Mouse (Mus musculus): ENCODE measurements around the gene Htr2a. TPM values are rescaled to one million over a fixed set of nuclear protein-coding genes. Genes with fewer than 3 reads are reported as not detected.

The Htr2a gene
- total RNA-seq (2022), result under 1 TPM; 0.34 to 0.81 (median 0.52) TPM

DNA sequence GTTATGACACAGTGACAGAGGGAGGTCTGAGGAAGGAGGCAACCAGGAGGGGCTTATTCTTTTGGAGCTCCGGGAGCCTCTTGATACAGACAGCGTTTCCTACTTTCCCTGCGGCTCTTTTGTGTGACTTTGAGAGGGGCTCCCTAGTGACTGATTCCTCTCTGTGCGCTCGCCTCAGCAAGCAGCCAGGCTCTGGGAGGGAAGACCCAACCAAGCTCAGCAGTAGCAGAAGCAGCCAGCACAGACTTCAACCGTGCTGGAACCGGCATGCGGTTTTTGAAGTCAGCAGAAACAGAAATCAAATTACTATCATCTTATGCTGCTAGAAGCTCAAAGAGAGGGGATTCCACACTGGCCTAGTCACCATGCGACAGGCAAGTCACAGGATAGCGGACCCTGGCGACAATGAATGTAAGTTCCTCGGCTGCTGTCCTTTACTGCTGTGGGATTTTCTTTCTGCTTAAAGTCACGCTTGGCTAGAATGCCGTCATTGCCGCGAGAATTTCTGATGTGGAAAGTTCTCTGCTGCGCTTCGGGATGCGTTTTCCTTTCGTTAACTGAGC lies at the start of gene Htr2a:
Gene Htr2a (plus strand): TSS at position 22 of the 563 bp plus-strand sequence.
- DNase-seq (ENCODE audit: low spot score), result no peak

DNA sequence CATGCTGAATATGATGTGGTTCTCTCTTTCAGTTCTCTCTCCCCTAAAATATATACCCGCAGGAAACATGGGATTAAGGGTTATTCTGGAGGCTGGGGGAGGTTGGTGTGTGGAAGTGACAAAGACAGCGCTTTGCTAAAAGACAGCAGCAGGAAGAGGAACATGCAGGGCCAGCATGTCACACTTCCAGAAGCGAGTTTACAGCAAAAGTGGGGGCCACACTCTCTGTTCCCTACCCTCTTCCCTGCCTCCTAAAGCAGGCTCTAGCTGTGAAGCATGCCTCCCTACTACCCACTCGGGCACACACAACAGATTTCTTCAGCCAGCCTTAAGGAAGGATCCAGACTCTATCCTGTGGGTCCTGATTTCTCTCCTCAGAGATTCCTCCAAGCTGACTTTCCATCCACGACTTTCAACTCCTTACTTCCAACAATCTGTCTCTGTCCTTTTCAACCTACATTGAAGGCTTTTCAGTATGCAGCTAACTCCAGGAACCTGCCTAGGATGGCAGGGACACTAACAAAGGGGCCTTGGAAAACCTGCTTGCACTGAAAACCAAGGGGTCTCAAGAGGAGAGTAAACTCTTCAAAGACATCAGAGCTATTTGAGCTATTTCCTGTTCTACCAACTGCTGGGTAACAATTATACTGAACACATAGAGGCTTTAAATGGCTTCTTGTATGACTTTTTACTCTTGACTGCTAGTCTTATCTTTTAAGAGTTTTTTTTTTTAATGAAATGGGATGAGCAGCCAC lies 39.1 kb upstream of the Htr2a start:
- no peak for DNase-seq (ENCODE audit: low spot score)

GRCm38 (mm10) chr14:74602543-74602942 lies 38.1 kb upstream of the Htr2a start:
- peak; percentile 42 for DNase-seq (ENCODE audit: low spot score)

- no peak for DNase-seq (ENCODE audit: low spot score)
These were observed 37.4 kb upstream of the Htr2a start for GRCm38 (mm10) chr14:74603131-74603766.

DNA sequence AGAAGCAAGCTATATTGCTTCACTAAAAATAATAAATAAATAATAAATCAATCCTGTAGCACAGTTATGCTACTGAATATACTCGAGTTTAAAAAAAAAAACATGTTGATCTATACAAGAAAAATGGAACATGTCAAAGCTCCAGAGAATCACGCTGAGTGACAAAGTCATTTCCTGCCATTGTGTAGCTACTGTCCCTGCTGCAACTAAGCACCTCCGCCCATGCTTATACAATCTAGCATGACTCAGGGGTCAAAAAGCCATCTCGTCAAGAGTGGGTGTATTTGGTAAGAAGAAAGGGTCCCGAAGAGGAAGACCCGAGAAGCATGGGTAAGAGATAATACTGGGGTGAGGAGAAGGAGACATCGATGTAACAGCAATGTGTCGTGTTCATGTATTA lies 29.3 kb upstream of the Htr2a start:
- peak; percentile 1 for DNase-seq (ENCODE audit: low spot score)

- DNase-seq (ENCODE audit: low spot score), result no peak
These were observed 21.8 kb upstream of the Htr2a start for GRCm38 (mm10) chr14:74618858-74619257.

DNA sequence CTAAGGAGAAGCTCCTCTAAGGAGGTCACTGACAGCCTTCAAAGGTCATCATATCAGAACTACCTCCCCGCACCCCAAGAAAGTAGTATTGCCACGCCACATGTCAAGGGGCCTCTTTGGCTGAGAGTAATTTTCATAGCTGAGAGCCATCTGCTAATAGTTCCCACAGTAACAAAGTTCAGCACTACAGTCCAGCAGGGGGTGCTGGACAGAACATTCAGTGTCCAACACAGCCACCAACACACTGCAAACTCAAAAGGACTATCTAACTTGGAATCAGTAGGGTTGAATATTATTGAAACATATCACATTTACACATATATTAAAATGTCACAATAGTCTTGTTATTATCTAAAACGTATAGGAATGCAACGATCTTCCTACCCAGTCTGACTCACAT lies 2.6 kb upstream of the Htr2a start:
- DNase-seq (ENCODE audit: low spot score), result no peak

- no peak for DNase-seq (ENCODE audit: low spot score)
These were observed 1.1 kb downstream of the Htr2a start for GRCm38 (mm10) chr14:74641668-74642230.

GRCm38 (mm10) chr14:74643296-74643695 lies 2.7 kb downstream of the Htr2a start:
- peak; percentile 80 for DNase-seq (ENCODE audit: low spot score)

DNA sequence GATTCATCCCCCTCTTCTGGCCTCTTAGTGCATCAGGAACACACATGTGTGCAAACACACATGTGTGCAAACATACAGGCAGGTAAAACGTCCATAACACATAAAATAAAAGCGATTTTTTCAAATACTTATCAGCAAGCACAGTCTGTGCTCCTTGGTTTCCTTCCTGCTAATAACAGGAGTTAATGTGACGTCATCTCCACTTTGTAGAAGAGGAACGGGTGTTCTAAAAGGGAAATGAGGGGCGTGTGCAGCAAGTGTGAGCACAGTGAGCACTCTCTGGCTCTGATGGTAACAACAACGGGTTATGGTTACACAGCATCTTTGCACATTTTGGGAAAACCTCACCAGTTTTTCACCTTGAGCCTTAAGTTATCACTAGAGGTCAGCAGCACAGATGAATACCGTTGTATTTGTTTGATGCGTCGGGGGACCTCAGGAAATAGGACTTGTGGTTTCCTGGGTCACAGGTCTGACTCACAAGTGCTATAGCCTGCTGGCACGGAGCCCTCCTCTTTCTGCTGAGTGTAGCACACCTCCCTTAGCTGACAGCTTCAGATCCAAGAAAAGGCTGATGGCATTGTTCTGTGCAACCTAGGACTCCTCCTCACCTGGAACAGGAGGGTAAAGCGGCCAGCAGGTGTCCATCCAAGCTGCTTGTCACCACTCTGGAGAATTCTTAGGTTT lies 5.6 kb downstream of the Htr2a start:
- DNase-seq (ENCODE audit: low spot score), result peak; percentile 31

DNA sequence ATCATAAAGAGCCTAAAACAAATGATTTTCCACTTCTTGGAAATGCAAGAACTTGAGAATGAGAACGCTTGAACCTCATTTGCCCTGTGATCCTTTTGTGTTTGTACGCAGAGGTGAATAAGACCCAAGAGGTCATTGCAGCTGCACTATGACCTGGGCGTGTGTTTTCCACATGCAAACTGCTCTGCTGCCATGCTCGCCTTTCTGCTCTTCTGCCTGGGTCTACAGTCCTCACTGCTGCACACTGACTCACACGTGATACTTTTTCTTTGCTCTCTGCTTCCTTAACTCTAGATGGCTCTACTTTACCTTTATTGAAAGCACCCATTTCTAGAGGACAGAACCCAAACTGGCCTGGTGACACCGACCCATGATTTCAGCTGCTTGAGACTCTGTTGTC lies 9.4 kb downstream of the Htr2a start:
- DNase-seq (ENCODE audit: low spot score), result no peak

GRCm38 (mm10) chr14:74651678-74652077 lies 11.0 kb downstream of the Htr2a start:
- DNase-seq (ENCODE audit: low spot score), result no peak

DNA sequence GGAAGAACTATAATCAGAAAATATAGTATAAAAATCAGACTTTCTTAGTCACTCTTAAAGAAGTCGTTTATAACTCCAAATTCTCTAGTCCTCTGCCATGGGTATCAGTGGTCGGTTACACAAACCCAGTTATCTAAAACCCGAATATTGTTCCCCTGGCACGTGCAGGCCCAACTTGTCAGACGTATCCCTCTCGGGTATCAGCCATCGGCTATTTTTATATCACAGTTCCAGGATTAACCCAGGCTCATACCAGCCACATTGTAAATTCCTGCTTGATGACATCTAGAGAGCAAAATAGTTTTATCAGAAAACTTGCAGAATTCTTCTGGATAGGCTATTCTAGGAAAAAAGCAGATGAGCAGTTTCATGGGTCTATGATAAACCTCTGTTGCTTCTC lies 16.6 kb downstream of the Htr2a start:
- peak; percentile 35 for DNase-seq (ENCODE audit: low spot score)

DNA sequence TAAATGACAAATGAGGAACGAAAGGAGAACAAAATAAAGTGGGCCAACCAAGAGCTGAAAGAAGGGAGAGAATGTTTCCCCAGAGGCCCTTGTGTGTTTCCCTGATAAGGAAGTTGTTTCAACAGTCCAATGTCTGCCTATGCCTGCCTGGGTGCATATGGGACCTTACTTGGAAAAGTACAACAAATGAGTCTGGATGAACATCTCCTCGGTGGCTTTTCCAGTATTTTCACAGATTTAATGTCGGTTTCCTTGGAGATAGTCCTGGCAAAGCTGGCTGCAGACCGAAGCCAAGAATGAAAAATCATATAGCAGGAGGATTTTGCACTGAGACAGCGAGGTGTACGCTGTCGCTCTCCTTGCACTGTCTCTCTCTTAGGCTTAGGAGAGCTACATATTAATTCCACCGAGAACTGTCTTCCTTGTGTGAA lies 18.8 kb downstream of the Htr2a start:
- DNase-seq (ENCODE audit: low spot score), result no peak

- no peak for DNase-seq (ENCODE audit: low spot score)
These were observed 31.7 kb downstream of the Htr2a start for GRCm38 (mm10) chr14:74672137-74673019.

DNA sequence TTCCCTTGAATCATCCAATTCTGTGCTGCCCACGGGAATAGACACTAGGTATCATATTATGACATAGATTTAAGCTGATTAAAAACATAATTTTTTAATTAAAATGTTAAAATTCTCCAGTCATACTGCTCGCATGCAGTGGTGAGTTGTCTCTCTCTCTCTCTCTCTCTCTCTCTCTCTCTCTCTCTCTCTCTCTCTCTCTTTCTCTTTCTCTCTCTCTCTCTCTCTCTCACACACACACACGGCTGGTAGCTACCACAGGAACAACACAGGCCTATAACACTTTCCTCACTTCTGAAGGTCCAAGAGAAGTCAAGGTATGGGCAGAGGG lies 32.3 kb downstream of the Htr2a start:
- DNase-seq (ENCODE audit: low spot score), result no peak

DNA sequence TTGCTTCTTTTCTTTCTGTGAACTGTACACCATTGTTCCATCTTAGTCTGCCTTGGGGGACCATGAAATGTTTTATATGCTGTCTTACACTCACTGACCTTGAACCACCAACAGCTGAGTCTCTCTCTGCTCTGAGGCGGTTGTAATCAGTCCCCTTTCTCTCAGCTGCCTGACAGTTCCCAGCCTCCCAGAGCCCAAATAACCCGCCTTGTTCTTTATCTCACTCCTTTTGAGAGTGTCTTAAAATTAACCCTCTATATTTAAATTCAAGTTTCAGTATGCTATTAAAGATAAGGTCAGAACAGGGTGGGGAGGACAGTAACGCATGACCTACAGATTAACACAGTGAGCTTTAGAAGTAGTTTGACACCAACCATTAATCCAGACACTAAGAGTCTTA lies 32.9 kb downstream of the Htr2a start:
- no peak for DNase-seq (ENCODE audit: low spot score)

GRCm38 (mm10) chr14:74679841-74680240 lies 39.2 kb downstream of the Htr2a start:
- no peak for DNase-seq (ENCODE audit: low spot score)

DNA sequence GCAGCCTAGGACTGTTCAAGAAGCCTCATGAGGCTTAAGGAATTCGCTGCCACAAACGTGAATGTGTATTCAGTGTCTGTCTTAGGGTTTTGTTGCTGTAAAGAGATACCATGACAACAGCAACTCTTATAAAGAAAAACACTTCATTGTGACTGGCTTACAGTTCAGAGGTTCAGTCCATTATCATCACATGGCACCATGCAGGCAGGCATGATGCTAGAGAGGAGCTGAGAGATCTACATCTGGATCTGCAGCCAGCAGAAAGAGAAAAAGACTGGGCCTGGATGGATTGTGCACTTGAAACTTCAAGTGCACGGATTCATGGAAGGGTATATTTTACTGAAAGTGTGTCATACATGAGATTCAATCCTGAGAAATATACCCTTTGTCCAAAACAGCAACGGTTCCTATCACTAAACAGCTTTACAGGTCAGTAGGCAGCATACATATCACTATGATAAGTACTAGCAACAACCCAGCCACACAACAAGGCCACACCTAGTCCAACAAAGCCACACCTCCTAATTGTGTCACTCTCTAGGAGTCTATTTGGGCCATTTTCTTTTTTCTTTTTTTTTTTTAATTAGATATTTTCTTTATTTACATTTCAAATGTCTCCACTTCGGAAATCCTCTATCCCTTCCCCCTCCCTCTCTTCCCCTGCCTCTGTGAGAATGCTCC lies 43.8 kb downstream of the Htr2a start:
- no peak for DNase-seq (ENCODE audit: low spot score)

DNA sequence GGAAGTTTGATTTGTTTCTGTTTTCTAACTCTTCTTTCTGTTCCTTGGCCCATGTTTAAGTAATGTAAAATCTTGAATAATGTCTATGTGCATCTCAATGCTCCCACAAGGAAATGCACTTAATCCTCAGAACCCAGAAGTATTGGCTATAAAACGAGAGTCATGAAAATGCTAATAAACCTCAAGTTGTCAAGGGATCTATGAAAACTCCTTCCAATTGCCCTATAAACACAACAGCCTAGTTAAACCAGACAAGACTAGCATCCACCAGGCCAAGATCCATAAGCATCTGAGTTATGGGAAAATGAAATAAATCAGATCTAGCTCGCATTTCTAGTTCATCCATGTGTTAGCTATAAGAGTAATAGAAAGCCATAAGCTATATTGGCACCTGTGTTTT lies 51.3 kb downstream of the Htr2a start:
- no peak for DNase-seq (ENCODE audit: low spot score)

DNA sequence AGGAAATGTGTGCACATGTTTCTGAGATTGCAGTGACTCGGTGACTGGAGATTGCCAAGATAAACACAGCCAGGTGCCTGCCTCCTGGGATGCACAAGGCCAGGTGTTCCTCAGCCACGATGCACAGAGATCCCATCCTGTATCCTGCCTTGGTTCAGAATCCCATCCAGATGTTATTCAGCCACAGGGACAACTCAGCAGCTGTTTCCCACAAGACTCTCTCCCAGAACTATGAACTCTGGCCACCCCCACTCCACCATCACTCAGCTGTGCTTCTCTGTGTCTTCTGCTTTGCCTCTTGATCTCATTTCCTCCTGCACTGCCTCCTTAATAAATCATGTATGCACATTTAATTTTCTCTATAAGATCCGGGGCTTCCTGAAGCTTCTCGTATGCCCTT lies 56.1 kb downstream of the Htr2a start:
- DNase-seq (ENCODE audit: low spot score), result no peak
